Comparison of ENCODE assay signal across 9 mouse cellular contexts in genomic region chr8:119806422-119807263, GRCm38 (mm10). TPM values are rescaled to one million over a fixed set of nuclear protein-coding genes. Genes with fewer than 3 reads are reported as not detected.
DNase-seq lines count a peak whose midpoint lies in the region; ATAC-seq and TF ChIP-seq lines count a peak whose summit lies in the region.
"Had no signal": no experiment of that assay in that cellular context is flagged by ENCODE, and none has a peak within 500 bp of the region (broad histone marks: within the 10 kb centered on the region; RNA-seq: fewer than 3 reads in every experiment).

No protein-coding gene starts in this region.

- H3K27ac ChIP-seq in intestine, embryonic 16.5 days (ENCODE audit: low read length) = peak overlapping the region; percentile 65
- no peak overlapping the region for H3K27ac ChIP-seq in intestine, embryonic 15.5 days
- H3K27ac ChIP-seq in MEL (ENCODE audit: control insufficient read depth, low read depth, low read length) = no peak overlapping the region
- H3K27ac ChIP-seq in hindbrain, embryonic 16.5 days (ENCODE audit: low read depth, low read length) = no peak overlapping the region
- H3K27ac ChIP-seq in midbrain, embryonic 16.5 days (ENCODE audit: low read length) = 0 out of 2 replicates have a peak overlapping the region, but pooled peaks have one; percentile 46
- H3K27ac ChIP-seq: midbrain, embryonic 12.5 days had no signal

- H3K9ac ChIP-seq in intestine, embryonic 16.5 days (ENCODE audit: low read depth, low read length) = 0 out of 2 replicates have a peak overlapping the region, but pooled peaks have one; percentile 4
- no peak overlapping the region for H3K9ac ChIP-seq in intestine, embryonic 15.5 days
- H3K9ac ChIP-seq in MEL (ENCODE audit: control insufficient read depth, low read depth, low read length, poor library complexity, severe bottlenecking) = no peak overlapping the region
- H3K9ac ChIP-seq in hindbrain, embryonic 16.5 days (ENCODE audit: low read depth, low read length) = no peak overlapping the region
- H3K9ac ChIP-seq in midbrain, embryonic 16.5 days (ENCODE audit: low read depth, low read length) = no peak overlapping the region
- H3K9ac ChIP-seq: midbrain, embryonic 12.5 days had no signal

- H3K27me3 ChIP-seq in intestine, embryonic 16.5 days (replicated peaks; ENCODE audit: control insufficient read depth, insufficient read depth, low read length) = no peaks in the 10 kb centered on the region
- no peaks in the 10 kb centered on the region for H3K27me3 ChIP-seq in intestine, embryonic 15.5 days (replicated peaks)
- H3K27me3 ChIP-seq in MEL (ENCODE audit: control insufficient read depth in 1 of 2, insufficient read depth in 2 of 2, low read length in 2 of 2) = no peaks in the 10 kb centered on the region
- no peaks in the 10 kb centered on the region for H3K27me3 ChIP-seq in hindbrain, embryonic 16.5 days (replicated peaks; ENCODE audit: control insufficient read depth, insufficient read depth, low read length)
- no peaks in the 10 kb centered on the region for H3K27me3 ChIP-seq in midbrain, embryonic 16.5 days (ENCODE audit: control insufficient read depth, insufficient read depth, low read depth, low read length)
- H3K27me3 ChIP-seq: midbrain, embryonic 12.5 days had no signal

- H3K9me3 ChIP-seq in intestine, embryonic 16.5 days (ENCODE audit: control insufficient read depth, low read length) = no peaks in the 10 kb centered on the region
- H3K9me3 ChIP-seq in intestine, embryonic 15.5 days = no peaks in the 10 kb centered on the region
- no peaks in the 10 kb centered on the region for H3K9me3 ChIP-seq in MEL (replicated peaks; ENCODE audit: insufficient read depth, low read length)
- no peaks in the 10 kb centered on the region for H3K9me3 ChIP-seq in hindbrain, embryonic 16.5 days (ENCODE audit: control insufficient read depth, low read length)
- no peaks in the 10 kb centered on the region for H3K9me3 ChIP-seq in midbrain, embryonic 16.5 days (replicated peaks; ENCODE audit: control insufficient read depth, low read length, poor library complexity, severe bottlenecking)
- H3K9me3 ChIP-seq: midbrain, embryonic 12.5 days had no signal

- no peak for TF ChIP-seq CTCF in MEL (IDR thresholded peaks at IDR 0.05 in 2 of 3, conservative IDR thresholded peaks at IDR 0.05 in 1 of 3; ENCODE audit: control insufficient read depth in 1 of 3, insufficient read depth in 1 of 3, low read depth in 2 of 3, low read length in 3 of 3, poor library complexity in 1 of 3, severe bottlenecking in 1 of 3)

- H3K4me1 ChIP-seq in intestine, embryonic 16.5 days (ENCODE audit: control insufficient read depth, insufficient read depth, low read length) = peaks cover 41% of the 10 kb centered on the region
- H3K4me1 ChIP-seq in intestine, embryonic 15.5 days (replicated peaks) = peaks cover 32% of the 10 kb centered on the region
- H3K4me1 ChIP-seq in MEL (ENCODE audit: control insufficient read depth in 1 of 2, insufficient read depth in 2 of 2, low read length in 2 of 2) = peaks cover 3 to 31% of the 10 kb centered on the region in 2 experiments
- peaks cover 22% of the 10 kb centered on the region for H3K4me1 ChIP-seq in hindbrain, embryonic 16.5 days (ENCODE audit: control insufficient read depth, insufficient read depth, low read depth, low read length)
- peaks cover 22% of the 10 kb centered on the region for H3K4me1 ChIP-seq in midbrain, embryonic 16.5 days (ENCODE audit: control insufficient read depth, insufficient read depth, low read length)

- 68% methylated on average over 14 of the region's 14 CpGs for WGBS in intestine, embryonic 16.5 days
- 75% methylated on average over 14 of the region's 14 CpGs for WGBS in intestine, embryonic 15.5 days
- 43% methylated on average over 14 of the region's 14 CpGs for WGBS in hindbrain, embryonic 16.5 days
- WGBS in midbrain, embryonic 16.5 days = 64% methylated on average over 14 of the region's 14 CpGs

- H3K79me2 ChIP-seq in MEL (ENCODE audit: control insufficient read depth, insufficient read depth, low read length, poor library complexity) = no peaks in the 10 kb centered on the region

- no peak overlapping the region for H3K4me2 ChIP-seq in intestine, embryonic 16.5 days (ENCODE audit: low read depth, low read length)
- H3K4me2 ChIP-seq in intestine, embryonic 15.5 days (replicated peaks) = no peak overlapping the region
- no peak overlapping the region for H3K4me2 ChIP-seq in hindbrain, embryonic 16.5 days (ENCODE audit: low read length)
- no peak overlapping the region for H3K4me2 ChIP-seq in midbrain, embryonic 16.5 days (ENCODE audit: low read length)
- H3K4me2 ChIP-seq: midbrain, embryonic 12.5 days had no signal

- peaks cover 3% of the 10 kb centered on the region; the same call in 1 of the 2 replicates for H3K36me3 ChIP-seq in intestine, embryonic 16.5 days (ENCODE audit: control insufficient read depth, insufficient read depth, low read length)
- peaks cover 12% of the 10 kb centered on the region for H3K36me3 ChIP-seq in intestine, embryonic 15.5 days
- H3K36me3 ChIP-seq in MEL (ENCODE audit: control insufficient read depth in 1 of 2, insufficient read depth in 2 of 2, low read length in 2 of 2) = peaks cover 0 to 20% of the 10 kb centered on the region in 2 experiments; a peak in 2 of 4 replicates
- peaks cover 7% of the 10 kb centered on the region; the same call in 1 of the 2 replicates for H3K36me3 ChIP-seq in hindbrain, embryonic 16.5 days (ENCODE audit: control insufficient read depth, insufficient read depth, low read length)
- H3K36me3 ChIP-seq in midbrain, embryonic 16.5 days (ENCODE audit: control insufficient read depth, insufficient read depth, low read length) = peaks cover 5% of the 10 kb centered on the region; the same call in 1 of the 2 replicates

- no peak for TF ChIP-seq POLR2A in MEL (IDR thresholded peaks at IDR 0.05; ENCODE audit: control insufficient read depth in 1 of 2, insufficient read depth in 1 of 2, low read depth in 1 of 2, low read length in 2 of 2, poor library complexity in 1 of 2)

- TF ChIP-seq EP300 in MEL (IDR thresholded peaks at IDR 0.05; ENCODE audit: low read depth in 1 of 2, low read length in 2 of 2) = no peak

- ATAC-seq in intestine, embryonic 16.5 days = no peak
- ATAC-seq in intestine, embryonic 15.5 days = no peak
- ATAC-seq in hindbrain, embryonic 16.5 days = peak; percentile 39
- peak; percentile 44; the same call in 1 of the 2 replicates for ATAC-seq in midbrain, embryonic 16.5 days

- H3K4me3 ChIP-seq in intestine, embryonic 16.5 days (ENCODE audit: low read length) = no peak overlapping the region
- H3K4me3 ChIP-seq in intestine, embryonic 15.5 days (replicated peaks) = no peak overlapping the region
- H3K4me3 ChIP-seq in MEL (ENCODE audit: control insufficient read depth in 1 of 2, insufficient read depth in 1 of 2, low read depth in 2 of 2, low read length in 2 of 2) = no peak overlapping the region
- H3K4me3 ChIP-seq in hindbrain, embryonic 16.5 days (ENCODE audit: low read length) = no peak overlapping the region
- H3K4me3 ChIP-seq in midbrain, embryonic 16.5 days (ENCODE audit: low read depth, low read length) = no peak overlapping the region
- H3K4me3 ChIP-seq: midbrain, embryonic 12.5 days had no signal

- no peak for DNase-seq in MEL (ENCODE audit: low read depth, low spot score)
- DNase-seq in cerebellum, postnatal 10 days = peak; percentile 84 to 86
- DNase-seq in ovary, postnatal 10 days (ENCODE audit: low spot score) = no peak
- no peak for DNase-seq in T-cell, adult 2 months (ENCODE audit: low spot score)

- no peak for TF ChIP-seq RAD21 in MEL (IDR thresholded peaks at IDR 0.05; ENCODE audit: low read depth, low read length)

TF ChIP-seq in MEL, 35 proteins besides CTCF, POLR2A, EP300 and RAD21:
- 0 out of 2 replicates have a peak, but pooled peaks have one; percentile 20 for TF ChIP-seq ELF1 (IDR thresholded peaks at IDR 0.05; ENCODE audit: low read depth, low read length)
- no peak for TF ChIP-seq ZC3H11A (IDR thresholded peaks at IDR 0.05; ENCODE audit: low read depth, low read length)

RNA-seq across cellular contexts. Expression of gene Tldc1, which starts 28.4 kb away (rescaled TPM):
- 17.8 and 18.1 TPM in 2 replicates for polyA plus RNA-seq in intestine, embryonic 16.5 days (2015; fragmentation: Nextera tagmentation; extraction: Ambion mirVana)
- polyA plus RNA-seq in intestine, embryonic 15.5 days (2015; fragmentation: Nextera tagmentation; extraction: Ambion mirVana) = 14.4 and 15.3 TPM in 2 replicates
- total RNA-seq in MEL (2012; rRNA removed) = 13.4 and 16.4 TPM in 2 replicates
- 10 to 100 TPM in 1 of 2 experiments, not detected in 1; 16.1 TPM for polyA plus RNA-seq in MEL (2012; ENCODE audit: insufficient read depth in 1 of 2, insufficient read length in 2 of 2, low read depth in 1 of 2, low replicate concordance in 2 of 2, missing spikeins in 1 of 2)
- polyA plus RNA-seq in hindbrain, embryonic 16.5 days (2015; fragmentation: Nextera tagmentation; extraction: Ambion mirVana) = 11.4 and 13.4 TPM in 2 replicates
- 10.9 and 12.2 TPM in 2 replicates for polyA plus RNA-seq in midbrain, embryonic 16.5 days (2015; fragmentation: Nextera tagmentation; extraction: Ambion mirVana)

RNA-seq across cellular contexts. Expression of gene Cotl1, which starts 33.7 kb away (rescaled TPM):
- 248 and 262 TPM in 2 replicates for polyA plus RNA-seq in intestine, embryonic 16.5 days (2015; fragmentation: Nextera tagmentation; extraction: Ambion mirVana)
- polyA plus RNA-seq in intestine, embryonic 15.5 days (2015; fragmentation: Nextera tagmentation; extraction: Ambion mirVana) = 152 and 167 TPM in 2 replicates
- 60.5 and 70.3 TPM in 2 replicates for total RNA-seq in MEL (2012; rRNA removed)
- polyA plus RNA-seq in MEL (2012; ENCODE audit: insufficient read depth in 1 of 2, insufficient read length in 2 of 2, low read depth in 1 of 2, low replicate concordance in 2 of 2, missing spikeins in 1 of 2) = 100 to 1,000 TPM in 1 of 2 experiments, not detected in 1; 114 TPM
- 112 and 127 TPM in 2 replicates for polyA plus RNA-seq in hindbrain, embryonic 16.5 days (2015; fragmentation: Nextera tagmentation; extraction: Ambion mirVana)
- 126 and 139 TPM in 2 replicates for polyA plus RNA-seq in midbrain, embryonic 16.5 days (2015; fragmentation: Nextera tagmentation; extraction: Ambion mirVana)

RNA-seq across cellular contexts. Expression of gene Klhl36, which starts 55.4 kb away (rescaled TPM):
- polyA plus RNA-seq in intestine, embryonic 16.5 days (2015; fragmentation: Nextera tagmentation; extraction: Ambion mirVana) = 11.5 and 12.2 TPM in 2 replicates
- 12.4 and 13.8 TPM in 2 replicates for polyA plus RNA-seq in intestine, embryonic 15.5 days (2015; fragmentation: Nextera tagmentation; extraction: Ambion mirVana)
- total RNA-seq in MEL (2012; rRNA removed) = 4.5 and 4.6 TPM in 2 replicates
- 1 to 10 TPM in 1 of 2 experiments, not detected in 1; 6.6 TPM for polyA plus RNA-seq in MEL (2012; ENCODE audit: insufficient read depth in 1 of 2, insufficient read length in 2 of 2, low read depth in 1 of 2, low replicate concordance in 2 of 2, missing spikeins in 1 of 2)
- polyA plus RNA-seq in hindbrain, embryonic 16.5 days (2015; fragmentation: Nextera tagmentation; extraction: Ambion mirVana) = 20.3 and 20.5 TPM in 2 replicates
- polyA plus RNA-seq in midbrain, embryonic 16.5 days (2015; fragmentation: Nextera tagmentation; extraction: Ambion mirVana) = 16.6 and 18.5 TPM in 2 replicates

Comparison
In these comparisons a context has a peak if more than half of its experiments do, and no peak if none do; other contexts are left out.
1. H3K27ac ChIP-seq: peak in intestine, embryonic 16.5 days (single experiment) and midbrain, embryonic 16.5 days (single experiment); none in intestine, embryonic 15.5 days (single experiment), MEL (single experiment) and hindbrain, embryonic 16.5 days (single experiment).
2. ATAC-seq: peak in hindbrain, embryonic 16.5 days (single experiment) and midbrain, embryonic 16.5 days (single experiment); none in intestine, embryonic 16.5 days (single experiment) and intestine, embryonic 15.5 days (single experiment).
3. DNase-seq: peak in cerebellum, postnatal 10 days (2 of 2); none in MEL (single experiment), ovary, postnatal 10 days (single experiment) and T-cell, adult 2 months (single experiment).